Mouse (Mus musculus): ENCODE results near the gene Wdr13.
"Not testable (repeated sequence)": the region's sequence is repeated elsewhere in the genome, so short reads cannot be mapped to it uniquely, and the experiment has no call there.

DNA sequence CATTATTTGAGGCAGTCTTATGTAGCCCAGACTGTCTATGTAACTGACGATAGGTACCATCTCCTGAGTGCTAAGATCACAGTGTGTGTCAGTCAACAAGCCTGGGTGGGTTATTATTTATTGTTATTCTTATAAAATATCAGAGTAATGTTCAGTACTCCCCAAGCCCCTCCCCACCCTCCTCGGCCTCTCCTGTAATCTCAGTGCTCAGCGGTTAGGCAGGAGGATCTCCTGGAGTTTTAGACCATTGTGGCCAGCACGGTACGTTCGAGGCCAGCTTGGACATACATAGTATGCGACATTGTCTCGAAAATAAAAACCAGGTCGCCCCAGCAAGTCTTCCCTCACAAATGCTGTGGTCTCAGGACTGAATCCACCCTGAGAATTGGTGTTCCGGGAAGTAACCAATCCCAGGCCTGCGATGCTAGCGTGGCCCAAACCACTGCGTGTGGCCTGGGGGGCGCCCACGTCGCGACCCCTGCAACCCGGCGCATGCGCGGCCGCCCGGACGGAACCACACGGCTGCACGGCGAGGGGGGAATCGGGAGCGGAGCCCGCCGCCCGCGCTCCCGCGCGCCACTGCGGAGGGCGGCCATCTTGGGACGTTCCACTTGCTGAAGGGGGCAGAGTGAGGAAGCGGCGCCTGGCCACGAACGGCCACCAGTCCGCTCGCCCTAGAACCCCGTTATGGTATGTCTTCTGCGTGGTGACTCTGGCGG is 36.5 kb downstream of the Wdr13 start:
- not testable (repeated sequence) for TF ChIP-seq CTCF (IDR thresholded peaks at IDR 0.05; ENCODE audit: control insufficient read depth, insufficient read depth, low read length); POLR2A (IDR thresholded peaks at IDR 0.05; ENCODE audit: borderline replicate concordance, control insufficient read depth, low read depth, low read length)

Measured in bone marrow, adult 2 months (tissue).